Mouse (Mus musculus) G1E (cell line): ENCODE data around the gene Ppp1r1c. TPM values are rescaled to one million over a fixed set of nuclear protein-coding genes. Genes with fewer than 3 reads are reported as not detected.

Experiments
- ATAC-seq: 2 replicates; pipeline ENCODE4 v1.8.0; 2016; ENCODE audit warnings: mild to moderate bottlenecking; ENCODE audit not compliant: insufficient number of reproducible peaks, poor library complexity, low FRiP score, severe bottlenecking; ENCODE audit errors: extremely low read depth
- DNase-seq: peaks from one replicate; pipeline ENCODE4 v3.0.0; 2012; ENCODE audit warnings: low spot score
- H3K27me3 ChIP-seq: 2 replicates; pipeline ENCODE4 v1.6.1; 2012; ENCODE audit warnings: mild to moderate bottlenecking, low read length, inconsistent platforms; ENCODE audit not compliant: insufficient read depth
- H3K36me3 ChIP-seq: replicated peaks from 2 replicates; pipeline ENCODE3; 2012; ENCODE audit warnings: mild to moderate bottlenecking, inconsistent platforms
- H3K4me1 ChIP-seq: 2 replicates; pipeline ENCODE4 v1.6.1; 2012; ENCODE audit warnings: low read depth, low read length, inconsistent platforms, mixed read lengths; ENCODE audit not compliant: insufficient read depth
- H3K4me3 ChIP-seq: 2 replicates; pipeline ENCODE4 v1.5.1; 2012; ENCODE audit warnings: low read depth, mild to moderate bottlenecking, inconsistent platforms, low read length, moderate library complexity, mixed read lengths
- H3K9me3 ChIP-seq: replicated peaks from 2 replicates; pipeline ENCODE4 v1.6.1; 2012; ENCODE audit warnings: inconsistent platforms
- CTCF ChIP-seq: IDR thresholded peaks from 2 replicates; pipeline ENCODE4 v1.5.1; 2012; ENCODE audit warnings: low read depth, low read length, inconsistent platforms, mixed read lengths
- GATA1 ChIP-seq: IDR thresholded peaks from 2 replicates; pipeline ENCODE4 v1.6.1; 2012; ENCODE audit warnings: borderline replicate concordance, low read length, inconsistent platforms, mixed read lengths
- GATA2 ChIP-seq: IDR thresholded peaks from 2 replicates; pipeline ENCODE4 v1.6.1; 2012; ENCODE audit warnings: low read depth, low read length, inconsistent platforms, borderline replicate concordance
- POLR2AphosphoS5 ChIP-seq: IDR thresholded peaks from 2 replicates; pipeline ENCODE4 v1.6.1; 2012; ENCODE audit warnings: low read depth, low read length, inconsistent platforms; ENCODE audit not compliant: insufficient replicate concordance
- TAL1 ChIP-seq: conservative IDR thresholded peaks from 2 replicates; pipeline ENCODE4 v1.6.1; 2012; ENCODE audit warnings: low read depth, low read length, inconsistent platforms, mixed read lengths
- polyA plus RNA-seq: library from polyadenylated mRNA; stranded (reverse); fragments of >175 nt; gene quantifications from 2 replicates; pipeline ENCODE4 v1.2.3, GENCODE M21; 2012
- total RNA-seq, 2 experiments: library from RNA; stranded (forward) in 1 of 2; stranded (reverse) in 1 of 2; fragments of 200-1000 nt in 1 of 2; fragments of >200 nt in 1 of 2; fragmentation: Nextera tagmentation in 1 of 2; gene quantifications; 2 replicates each; pipeline ENCODE4 v1.2.3; 2014 to 2017

Gene Ppp1r1c
- total and polyA plus RNA-seq, 3 experiments: 0.11 TPM; not detected in 2

DNA sequence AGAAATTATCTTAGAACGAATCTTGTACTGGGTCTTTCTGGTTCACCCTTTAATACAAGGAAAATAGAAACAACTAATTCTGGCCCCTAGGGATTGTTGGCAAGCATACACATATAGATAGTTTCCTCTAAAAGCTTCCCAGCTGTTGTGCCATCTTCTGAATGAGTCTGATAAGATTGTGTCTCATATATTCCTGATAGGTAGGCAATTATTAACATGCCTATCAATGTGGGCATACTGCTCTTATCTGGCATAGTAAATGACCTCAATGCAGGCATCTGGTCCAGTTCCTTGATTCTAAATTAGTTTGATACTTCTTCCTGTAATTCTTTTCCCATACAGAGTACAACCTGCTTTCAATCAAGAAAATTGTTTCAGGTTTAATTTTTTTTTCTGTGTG lies 14.8 kb downstream of the Ppp1r1c start:
- H3K9me3 ChIP-seq: no peaks in the 10 kb centered on the region
- no peaks in the 10 kb centered on the region for H3K27me3 ChIP-seq
- H3K4me1 ChIP-seq: no peaks in the 10 kb centered on the region
- no peaks in the 10 kb centered on the region for H3K36me3 ChIP-seq
- ATAC-seq (peak; percentile 40), DNase-seq (no peak)
- no peak overlapping the region for H3K4me3 ChIP-seq
- TF ChIP-seq POLR2AphosphoS5: no peak

DNA sequence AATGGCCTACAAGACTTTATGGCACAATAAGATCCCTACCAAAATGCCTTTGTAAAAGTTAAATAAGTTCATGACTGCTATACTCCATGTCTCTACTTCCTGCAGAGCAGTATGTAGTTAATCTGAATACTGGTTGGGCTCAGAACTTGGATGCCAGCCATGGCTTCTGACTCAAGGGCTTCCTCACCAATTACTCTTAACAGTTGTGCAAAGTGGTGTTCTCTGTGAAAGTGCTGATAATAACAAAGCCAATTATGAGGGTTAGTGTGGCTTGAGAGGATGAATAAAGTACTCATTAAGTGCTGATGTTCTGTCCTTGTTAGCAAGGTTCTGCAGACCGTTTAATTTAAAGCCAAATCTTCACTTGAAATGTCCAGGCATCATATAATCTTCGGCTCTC lies 31.4 kb downstream of the Ppp1r1c start:
- Histone ChIP-seq H3K4me1 (no peaks in the 10 kb centered on the region), H3K4me3 (no peak overlapping the region), H3K36me3 (no peaks in the 10 kb centered on the region), H3K9me3 (no peaks in the 10 kb centered on the region), H3K27me3 (no peaks in the 10 kb centered on the region)
- ATAC-seq: no peak
- TF ChIP-seq TAL1 (no peak), POLR2AphosphoS5 (no peak), GATA2 (no peak), GATA1 (no peak), CTCF (no peak)
- DNase-seq: no peak

DNA sequence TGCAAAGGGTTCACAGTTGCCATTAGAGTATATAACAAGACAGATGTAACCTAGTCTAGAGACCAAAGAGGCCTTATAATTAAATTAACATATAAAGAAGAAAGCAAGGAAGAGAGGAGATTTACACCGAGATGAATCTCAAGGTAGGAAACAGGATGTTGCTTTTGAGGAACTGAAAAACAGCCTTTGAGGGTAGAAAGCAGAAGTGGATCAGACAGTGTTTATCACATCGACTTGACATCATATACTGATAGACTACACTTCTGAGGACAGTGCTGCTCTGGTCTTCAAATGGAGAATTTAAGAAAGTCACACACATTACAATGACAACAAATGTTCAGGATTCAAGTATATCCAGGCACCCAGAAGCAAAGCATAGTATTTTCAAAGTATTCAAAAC lies 34.4 kb downstream of the Ppp1r1c start:
- no peak for TF ChIP-seq POLR2AphosphoS5
- no peak for TF ChIP-seq GATA2
- no peak for TF ChIP-seq TAL1
- TF ChIP-seq CTCF: no peak
- no peak for TF ChIP-seq GATA1
- H3K36me3 ChIP-seq: no peaks in the 10 kb centered on the region
- no peaks in the 10 kb centered on the region for H3K27me3 ChIP-seq
- H3K4me3 ChIP-seq: no peak overlapping the region
- DNase-seq: no peak
- no peaks in the 10 kb centered on the region for H3K9me3 ChIP-seq
- no peak for ATAC-seq
- no peaks in the 10 kb centered on the region for H3K4me1 ChIP-seq

DNA sequence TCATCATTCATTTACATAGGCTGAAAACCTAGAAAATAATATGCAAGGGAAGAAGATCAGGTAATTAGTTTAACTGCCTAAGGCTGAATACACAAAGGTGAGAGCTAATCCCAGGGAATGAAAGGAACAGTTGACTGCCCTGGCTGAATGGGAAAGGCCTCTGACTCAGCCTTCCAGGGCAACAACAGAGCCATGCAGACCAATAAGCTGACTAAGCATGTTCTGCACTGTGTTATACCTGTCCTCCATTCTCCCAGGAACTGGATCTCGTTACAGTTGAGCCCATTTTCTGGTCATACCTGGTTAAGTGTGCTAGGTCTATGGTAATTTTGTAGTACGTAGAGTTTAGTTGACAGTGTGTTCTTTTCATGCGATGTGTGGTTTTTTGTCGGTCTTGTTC lies 36.6 kb downstream of the Ppp1r1c start:
- Histone ChIP-seq H3K4me3 (no peak overlapping the region), H3K4me1 (no peaks in the 10 kb centered on the region), H3K27me3 (no peaks in the 10 kb centered on the region), H3K9me3 (no peaks in the 10 kb centered on the region), H3K36me3 (no peaks in the 10 kb centered on the region)
- no peak for TF ChIP-seq GATA2
- no peak for DNase-seq
- no peak for ATAC-seq

DNA sequence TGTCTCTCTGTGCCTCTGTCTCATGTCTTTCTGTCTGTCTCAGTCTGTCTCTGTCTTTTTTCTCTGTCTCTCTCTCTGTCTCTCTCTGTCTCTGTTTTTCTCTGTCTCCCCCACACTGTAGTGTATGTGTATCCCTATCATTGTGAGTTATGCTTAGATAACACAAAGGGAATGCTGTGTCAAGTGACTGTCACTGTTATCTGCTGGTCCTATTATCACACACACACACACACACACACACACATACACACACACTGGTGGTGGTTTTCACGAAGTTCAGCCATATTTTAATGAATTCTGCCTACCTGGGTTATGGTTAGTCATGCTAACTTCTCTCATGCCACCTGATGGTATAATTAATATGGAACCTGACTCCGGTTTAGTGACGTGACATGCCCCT lies 44.1 kb downstream of the Ppp1r1c start:
- no peaks in the 10 kb centered on the region for H3K4me1 ChIP-seq
- no peak overlapping the region for H3K4me3 ChIP-seq
- H3K9me3 ChIP-seq: no peaks in the 10 kb centered on the region
- no peak for TF ChIP-seq GATA1
- no peak for TF ChIP-seq POLR2AphosphoS5
- no peak for TF ChIP-seq GATA2
- no peak for TF ChIP-seq TAL1
- no peak for TF ChIP-seq CTCF
- H3K36me3 ChIP-seq: no peaks in the 10 kb centered on the region
- H3K27me3 ChIP-seq: no peaks in the 10 kb centered on the region; the same call in 1 of the 2 replicates
- ATAC-seq (no peak), DNase-seq (no peak)

DNA sequence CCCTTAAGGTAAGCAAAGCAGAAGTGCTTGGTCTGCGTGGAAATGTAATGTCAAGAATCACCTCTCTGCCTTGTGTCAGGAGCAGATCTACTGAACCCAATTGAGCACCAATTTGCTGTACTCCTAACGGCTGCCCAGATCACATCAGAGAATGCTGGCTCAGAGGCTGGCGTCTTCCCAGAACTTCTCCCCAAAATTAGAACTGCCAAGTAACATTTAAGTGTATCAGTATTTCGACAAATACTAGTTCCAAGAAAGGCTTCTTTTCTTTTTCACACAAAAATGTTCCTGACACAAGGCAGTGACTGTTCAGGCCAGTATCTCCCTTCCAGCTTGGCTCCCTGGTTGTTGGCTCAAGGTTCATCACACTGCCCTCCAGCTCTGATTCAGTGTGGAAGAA lies 52.4 kb downstream of the Ppp1r1c start:
- Histone ChIP-seq H3K36me3 (no peaks in the 10 kb centered on the region), H3K4me3 (no peak overlapping the region), H3K27me3 (peaks cover 5% of the 10 kb centered on the region; the same call in 1 of the 2 replicates), H3K4me1 (peaks cover 2% of the 10 kb centered on the region; the same call in 1 of the 2 replicates), H3K9me3 (no peaks in the 10 kb centered on the region)
- TF ChIP-seq POLR2AphosphoS5: no peak
- TF ChIP-seq GATA1: no peak
- TF ChIP-seq CTCF: no peak
- TF ChIP-seq TAL1: no peak
- no peak for TF ChIP-seq GATA2
- no peak for ATAC-seq
- no peak for DNase-seq

DNA sequence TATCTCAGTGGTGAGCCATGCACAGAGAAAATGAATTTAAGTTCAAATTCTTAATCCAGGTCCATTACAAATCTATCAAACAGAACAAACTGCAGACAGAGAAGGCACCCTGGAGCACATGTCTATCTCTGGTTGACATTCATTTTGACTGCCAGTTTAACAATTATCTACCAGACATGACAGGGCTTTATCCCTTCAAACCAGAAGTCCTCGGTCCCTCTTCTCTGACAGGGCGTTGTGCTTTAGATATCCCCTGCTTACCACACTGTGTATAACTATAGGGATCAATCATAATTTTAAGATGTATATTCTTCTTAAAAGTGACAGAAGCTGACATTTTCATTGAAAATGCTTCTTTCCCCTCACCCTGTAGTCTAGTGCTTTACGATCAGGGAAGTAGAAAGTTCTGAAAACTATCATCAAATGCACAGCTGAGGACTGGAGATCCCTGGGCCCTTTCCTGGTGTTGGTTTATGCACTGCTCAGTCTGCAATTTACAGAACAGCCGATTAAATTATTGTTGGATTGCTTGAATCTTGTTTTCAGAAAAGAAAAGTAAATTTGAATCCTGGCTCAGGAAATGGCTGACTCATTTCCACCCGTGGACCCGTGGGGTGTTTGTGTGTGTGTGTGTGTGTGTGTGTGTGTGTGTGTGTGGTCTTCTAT lies 55.3 kb downstream of the Ppp1r1c start:
- Histone ChIP-seq H3K27me3 (peaks cover 5% of the 10 kb centered on the region; the same call in 1 of the 2 replicates), H3K4me1 (peaks cover 2% of the 10 kb centered on the region; the same call in 1 of the 2 replicates), H3K9me3 (no peaks in the 10 kb centered on the region), H3K36me3 (no peaks in the 10 kb centered on the region), H3K4me3 (no peak overlapping the region)
- no peak for TF ChIP-seq TAL1
- TF ChIP-seq GATA1: no peak
- TF ChIP-seq GATA2: no peak
- no peak for DNase-seq
- ATAC-seq: no peak

DNA sequence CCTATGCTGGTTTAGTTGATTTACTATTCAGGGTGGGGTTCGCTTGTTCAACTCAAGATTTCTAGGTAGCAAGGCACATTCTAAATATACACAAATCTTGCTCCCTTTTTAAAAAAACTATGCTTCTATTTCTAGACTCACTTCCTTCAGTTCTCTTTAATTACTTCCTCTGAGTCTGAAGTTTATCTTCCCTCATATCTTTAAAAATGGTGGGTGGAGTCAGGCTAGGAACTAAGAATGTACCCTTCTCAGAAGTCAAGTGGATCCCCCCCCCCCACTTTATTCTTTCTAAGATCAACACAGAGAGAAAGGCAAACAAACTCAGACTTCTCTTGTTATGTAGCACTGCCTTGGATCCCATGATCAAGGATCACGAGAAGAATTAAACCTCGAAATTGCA lies 57.5 kb downstream of the Ppp1r1c start:
- TF ChIP-seq TAL1 (no peak), POLR2AphosphoS5 (no peak), GATA1 (no peak), GATA2 (no peak), CTCF (no peak)
- H3K9me3 ChIP-seq: no peaks in the 10 kb centered on the region
- no peak for DNase-seq
- no peak overlapping the region for H3K4me3 ChIP-seq
- no peaks in the 10 kb centered on the region for H3K36me3 ChIP-seq
- no peak for ATAC-seq
- 0 out of 2 replicates have a peak, but pooled peaks cover 3% of the 10 kb centered on the region for H3K27me3 ChIP-seq
- no peaks in the 10 kb centered on the region for H3K4me1 ChIP-seq
